Mouse (Mus musculus) R1 (cell line): ENCODE data around the gene Tomm40.

Experiments used
- DNase-seq: peaks from one replicate; pipeline ENCODE4 v3.0.0-alpha.2; 2018; ENCODE audit warnings: low read depth, low spot score

Gene Tomm40

GRCm38 (mm10) chr7:19688101-19688500, 27.1 kb downstream of the Tomm40 start:
- DNase-seq: no peak

GRCm38 (mm10) chr7:19686927-19687583, 28.2 kb downstream of the Tomm40 start:
- DNase-seq: peak; percentile 92

- DNase-seq: no peak
These were observed 28.7 kb downstream of the Tomm40 start for GRCm38 (mm10) chr7:19686521-19686920.

- no peak for DNase-seq
These were observed 29.9 kb downstream of the Tomm40 start for GRCm38 (mm10) chr7:19685374-19685773.

- DNase-seq: no peak
These were observed 31.5 kb downstream of the Tomm40 start for GRCm38 (mm10) chr7:19683771-19684201.

- DNase-seq: no peak
These were observed 32.3 kb downstream of the Tomm40 start for GRCm38 (mm10) chr7:19682979-19683378.

GRCm38 (mm10) chr7:19681202-19681694, 34.0 kb downstream of the Tomm40 start, which contains the start of the genes Gm44805 and Apoc4:
Gm44805 (minus strand) TSS chr7:19681423.
Apoc4 (minus strand) TSS chr7:19681479.
- no peak for DNase-seq

- DNase-seq: no peak
These were observed 34.5 kb downstream of the Tomm40 start for GRCm38 (mm10) chr7:19680702-19681101.

GRCm38 (mm10) chr7:19678901-19679300, 36.3 kb downstream of the Tomm40 start:
- no peak for DNase-seq

GRCm38 (mm10) chr7:19677872-19678271, 37.4 kb downstream of the Tomm40 start, which contains the start of gene Apoc2:
Apoc2 (minus strand) TSS chr7:19677941.
- DNase-seq: no peak

GRCm38 (mm10) chr7:19676662-19677061, 38.6 kb downstream of the Tomm40 start:
- no peak for DNase-seq

GRCm38 (mm10) chr7:19675824-19676223, 39.4 kb downstream of the Tomm40 start:
- no peak for DNase-seq

GRCm38 (mm10) chr7:19673083-19673699, 42.0 kb downstream of the Tomm40 start:
- DNase-seq: no peak

GRCm38 (mm10) chr7:19671511-19671910, 43.7 kb downstream of the Tomm40 start:
- no peak for DNase-seq

GRCm38 (mm10) chr7:19668947-19669721, 46.1 kb downstream of the Tomm40 start:
- DNase-seq: peak; percentile 95

GRCm38 (mm10) chr7:19667434-19667833, 47.8 kb downstream of the Tomm40 start:
- DNase-seq: no peak

GRCm38 (mm10) chr7:19666750-19667149, 48.5 kb downstream of the Tomm40 start:
- DNase-seq: peak; percentile 72

GRCm38 (mm10) chr7:19664955-19665841, 50.0 kb downstream of the Tomm40 start, which contains the start of gene Clptm1:
Clptm1 (minus strand) TSS chr7:19665033.
- DNase-seq: peak; percentile 99

- DNase-seq: no peak
These were observed 50.7 kb downstream of the Tomm40 start for GRCm38 (mm10) chr7:19664455-19664954.

GRCm38 (mm10) chr7:19663940-19664339, 51.3 kb downstream of the Tomm40 start:
- DNase-seq: peak; percentile 23

- no peak for DNase-seq
These were observed 62.6 kb downstream of the Tomm40 start for GRCm38 (mm10) chr7:19652614-19653013.
